Mouse (Mus musculus) left cerebral cortex, postnatal 10 days (tissue): Measurements from ENCODE around the gene Slc7a11. TPM values are rescaled to one million over a fixed set of nuclear protein-coding genes. Genes with fewer than 3 reads are reported as not detected.

Experiments used
- DNase-seq, 2 experiments: peaks; one replicate each; pipeline ENCODE4 v3.0.0; 2021 to 2022; ENCODE audit warnings: low spot score in 2 of 2, mixed read lengths in 1 of 2; ENCODE audit errors: extremely low spot score in 1 of 2
- intact Hi-C: fragments of 180-260 bp; cut with DNase I; formaldehyde crosslinking; loops from one replicate; pipeline ENCODE4 v1.15.1; 2025
- total RNA-seq, 2 experiments: library from RNA; stranded (reverse); gene quantifications; 2 replicates each; pipeline ENCODE4 v1.2.3; 2021

Slc7a11 gene
- total RNA-seq, 2 experiments from 2014 or later, result 15.4 to 23.0 TPM

GRCm38 (mm10) chr3:50063396-50063795 lies 380.0 kb downstream of the Slc7a11 start:
- no peak for DNase-seq

GRCm38 (mm10) chr3:50044666-50045065 lies 398.7 kb downstream of the Slc7a11 start:
- DNase-seq, result no peak
- intact Hi-C loops, result no loop called here

More at GRCm38 (mm10) chr3:50063396-50063795, 380.0 kb downstream of the Slc7a11 start:
- intact Hi-C loops, result no loop called here

GRCm38 (mm10) chr3:50044160-50044559 lies 399.3 kb downstream of the Slc7a11 start:
- DNase-seq, result no peak

GRCm38 (mm10) chr3:50041141-50041540 lies 402.3 kb downstream of the Slc7a11 start:
- no peak for DNase-seq
- intact Hi-C loops, result no loop called here

More at GRCm38 (mm10) chr3:50044160-50044559, 399.3 kb downstream of the Slc7a11 start:
- intact Hi-C loops, result no loop called here

- intact Hi-C loops, result no loop called here
- DNase-seq, result no peak
These were observed 407.4 kb downstream of the Slc7a11 start for GRCm38 (mm10) chr3:50035875-50036528.

GRCm38 (mm10) chr3:50033325-50033724 lies 410.1 kb downstream of the Slc7a11 start:
- no peak for DNase-seq
- intact Hi-C loops, result no loop called here

GRCm38 (mm10) chr3:50026039-50026438 lies 417.4 kb downstream of the Slc7a11 start:
- intact Hi-C loops, result no loop called here
- no peak for DNase-seq

- intact Hi-C loops, result no loop called here
- DNase-seq, result peak; percentile 20 to 53
These were observed 429.0 kb downstream of the Slc7a11 start for GRCm38 (mm10) chr3:50014396-50014795.

- intact Hi-C loops, result no loop called here
- DNase-seq, result no peak
These were observed 431.4 kb downstream of the Slc7a11 start for GRCm38 (mm10) chr3:50012012-50012411.

GRCm38 (mm10) chr3:50003970-50004683 lies 439.3 kb downstream of the Slc7a11 start:
- intact Hi-C loops, result no loop called here
- DNase-seq, result no peak

- no peak for DNase-seq
- intact Hi-C loops, result no loop called here
These were observed 441.3 kb downstream of the Slc7a11 start for GRCm38 (mm10) chr3:50002067-50002466.

- DNase-seq, result no peak
- intact Hi-C loops, result no loop called here
These were observed 441.8 kb downstream of the Slc7a11 start for GRCm38 (mm10) chr3:50001635-50002034.

- intact Hi-C loops, result no loop called here
- DNase-seq, result peak in 1 of 2 experiments; percentile 62
These were observed 450.5 kb downstream of the Slc7a11 start for GRCm38 (mm10) chr3:49992891-49993290.

GRCm38 (mm10) chr3:49987236-49987635 lies 456.2 kb downstream of the Slc7a11 start:
- intact Hi-C loops, result no loop called here
- DNase-seq, result no peak

GRCm38 (mm10) chr3:49984795-49985194 lies 458.6 kb downstream of the Slc7a11 start:
- no peak for DNase-seq
- intact Hi-C loops, result no loop called here

GRCm38 (mm10) chr3:49983429-49984268 lies 459.8 kb downstream of the Slc7a11 start:
- intact Hi-C loops, result no loop called here
- no peak for DNase-seq

GRCm38 (mm10) chr3:49973994-49974393 lies 469.4 kb downstream of the Slc7a11 start:
- intact Hi-C loops, result no loop called here
- DNase-seq, result no peak

- DNase-seq, result no peak
- intact Hi-C loops, result no loop called here
These were observed 477.8 kb downstream of the Slc7a11 start for GRCm38 (mm10) chr3:49965569-49965968.

GRCm38 (mm10) chr3:49960581-49960980 lies 482.8 kb downstream of the Slc7a11 start:
- no peak for DNase-seq
- intact Hi-C loops, result no loop called here
